Mouse (Mus musculus) left cerebral cortex, adult 6 months (tissue): ENCODE measurements around the gene Tex45. TPM values are rescaled to one million over a fixed set of nuclear protein-coding genes. Genes with fewer than 3 reads are reported as not detected.

ENCODE experiments used
- long read RNA-seq, 2 experiments: library from polyadenylated mRNA; unstranded; transcript quantifications; one replicate each; pipeline ENCODE4 v2.0.0; 2019 to 2020
- polyA plus RNA-seq: library from polyadenylated mRNA; unstranded; fragments of <200 nt; fragmentation: Nextera tagmentation; gene quantifications from 2 replicates; pipeline ENCODE4 v1.2.3, GENCODE M21; 2021

The Tex45 gene
- polyA plus RNA-seq = 0.06 TPM in 1 of 2 replicates, not detected in the other
- long read RNA-seq, experiment 1 = 0 reads
- long read RNA-seq, experiment 2 = 0 reads

GRCm38 (mm10) chr8:3470562-3470961, at the start of gene Tex45:
Gene Tex45 (plus strand): TSS chr8:3470862.

GRCm38 (mm10) chr8:3467006-3467885, 3.4 kb upstream of the Tex45 start, which contains the start of gene Pex11g:
Gene Pex11g (minus strand): TSS chr8:3467680.

GRCm38 (mm10) chr8:3492901-3493844, 22.5 kb downstream of the Tex45 start, which contains the start of gene Zfp358:
Gene Zfp358 (plus strand): TSS chr8:3493138.

GRCm38 (mm10) chr8:3500235-3501090, 29.8 kb downstream of the Tex45 start, which contains the start of gene Mcoln1:
Gene Mcoln1 (plus strand): TSS chr8:3500457.

GRCm38 (mm10) chr8:3515260-3515671, 44.6 kb downstream of the Tex45 start, which contains the start of gene Pnpla6:
Gene Pnpla6 (plus strand): TSS chr8:3515384.

Other genes with a start within 250 kb of the Tex45 start
- 10.0 and 21.4 TPM in 2 replicates for gene Insr, start 191.2 kb upstream of the Tex45 start, polyA plus RNA-seq
- not detected in 2 replicates for gene A430078G23Rik, start 117.4 kb upstream of the Tex45 start, polyA plus RNA-seq
- gene Arhgef18, start 77.9 kb upstream of the Tex45 start, polyA plus RNA-seq = 4.1 and 6.3 TPM in 2 replicates
- 1.1 and 1.6 TPM in 2 replicates for gene Pex11g, start 3.2 kb upstream of the Tex45 start, polyA plus RNA-seq
- gene Zfp358, start 22.3 kb downstream of the Tex45 start, polyA plus RNA-seq = 8.2 and 24.2 TPM in 2 replicates
- gene Mcoln1, start 29.6 kb downstream of the Tex45 start, polyA plus RNA-seq = 37.8 and 71.3 TPM in 2 replicates
- gene Pnpla6, start 44.5 kb downstream of the Tex45 start, polyA plus RNA-seq = 10.3 and 13.0 TPM in 2 replicates
- 0.14 and 0.26 TPM in 2 replicates for gene C330021F23Rik, start 97.1 kb downstream of the Tex45 start, polyA plus RNA-seq
- gene Camsap3, start 116.4 kb downstream of the Tex45 start, polyA plus RNA-seq = 5.9 and 11.8 TPM in 2 replicates
- 21.7 and 27.5 TPM in 2 replicates for gene Xab2, start 150.5 kb downstream of the Tex45 start, polyA plus RNA-seq
- 129 and 140 TPM in 2 replicates for gene Pet100, start 150.7 kb downstream of the Tex45 start, polyA plus RNA-seq
- gene Pcp2, start 154.7 kb downstream of the Tex45 start, polyA plus RNA-seq = 0.61 TPM in 1 of 2 replicates, not detected in the other
- gene Stxbp2, start 160.1 kb downstream of the Tex45 start, polyA plus RNA-seq = 10.6 and 12.6 TPM in 2 replicates
- gene Retn, start 184.9 kb downstream of the Tex45 start, polyA plus RNA-seq = 1.0 and 1.8 TPM in 2 replicates
- gene Mcemp1, start 194.9 kb downstream of the Tex45 start, polyA plus RNA-seq = 0.24 TPM in 1 of 2 replicates, not detected in the other
- 50.2 and 52.3 TPM in 2 replicates for gene Fcor, start 201.5 kb downstream of the Tex45 start, polyA plus RNA-seq
- gene Trappc5, start 205.4 kb downstream of the Tex45 start, polyA plus RNA-seq = 22.8 and 24.6 TPM in 2 replicates
- 0.05 TPM in 1 of 2 replicates, not detected in the other for gene Fcer2a, start 223.3 kb downstream of the Tex45 start, polyA plus RNA-seq
- 0.33 TPM in 1 of 2 replicates, not detected in the other for gene Clec4g, start 249.8 kb downstream of the Tex45 start, polyA plus RNA-seq